Mouse (Mus musculus): ENCODE results near the gene Rasgrf1.

DNA sequence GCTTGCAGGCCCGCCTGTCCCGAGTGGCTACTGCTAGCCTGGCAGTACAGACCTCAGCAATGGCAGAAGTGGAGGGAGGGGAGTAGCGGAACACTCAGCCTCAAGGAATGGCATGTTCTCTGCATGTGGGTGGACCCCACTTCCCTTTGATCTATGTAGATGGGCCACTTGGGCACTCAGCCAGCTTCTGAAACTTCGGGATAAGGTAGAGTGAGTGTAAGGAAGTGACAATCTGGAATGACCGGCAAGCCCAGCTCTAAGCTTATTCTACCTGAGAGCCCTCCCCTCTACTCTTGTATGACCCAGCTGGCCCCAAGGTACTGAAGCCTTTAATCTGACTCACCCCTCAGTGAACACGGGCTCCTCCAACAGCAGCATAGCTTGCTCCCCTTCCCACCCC lies 98.4 kb downstream of the Rasgrf1 start:
- TF ChIP-seq POLR2A (IDR thresholded peaks at IDR 0.05; ENCODE audit: low read depth, low read length) = no peak
- TF ChIP-seq CTCF (IDR thresholded peaks at IDR 0.05; ENCODE audit: borderline replicate concordance, insufficient read depth, low read length) = no peak
